Mouse (Mus musculus) left cerebral cortex, postnatal 36 days (tissue): Measurements from ENCODE around the gene Edf1. TPM values are rescaled to one million over a fixed set of nuclear protein-coding genes. Genes with fewer than 3 reads are reported as not detected.
"Not testable (repeated sequence)": the region's sequence is repeated elsewhere in the genome, so short reads cannot be mapped to it uniquely, and the experiment has no call there.

Experiments
- DNase-seq, 2 experiments: peaks; one replicate each; pipeline ENCODE4 v3.0.0; 2021 to 2022; ENCODE audit warnings: low spot score in 2 of 2, mixed read lengths in 1 of 2
- intact Hi-C: fragments of 180-260 bp; cut with DNase I; formaldehyde crosslinking; loops from one replicate; pipeline ENCODE4 v1.15.1; 2025
- total RNA-seq, 2 experiments: library from RNA; stranded (reverse); gene quantifications; 2 replicates each; pipeline ENCODE4 v1.2.3; 2021

Edf1 gene
- total RNA-seq: 100 to 1,000 TPM; 189 to 236 TPM

- intact Hi-C loops: no loop called here
- DNase-seq: peak; percentile 95 to 96
These were observed at the start of gene Edf1 for GRCm38 (mm10) chr2:25557221-25557963. Gene Edf1 (plus strand): TSS chr2:25557847.

GRCm38 (mm10) chr2:25509912-25510311 lies 47.7 kb upstream of the Edf1 start:
- intact Hi-C loops: no loop called here
- no peak for DNase-seq

GRCm38 (mm10) chr2:25526510-25527302 lies 30.9 kb upstream of the Edf1 start:
- no peak for DNase-seq
- intact Hi-C loops: no loop called here

GRCm38 (mm10) chr2:25533707-25534106 lies 23.9 kb upstream of the Edf1 start:
- intact Hi-C loops: no loop called here
- no peak for DNase-seq

- DNase-seq: peak in 1 of 2 experiments; percentile 21
- intact Hi-C loops: no loop called here
These were observed 23.3 kb upstream of the Edf1 start for GRCm38 (mm10) chr2:25534178-25534865.

- no peak for DNase-seq
- intact Hi-C loops: no loop called here
These were observed 22.8 kb upstream of the Edf1 start for GRCm38 (mm10) chr2:25534866-25535182.

GRCm38 (mm10) chr2:25536531-25536930 lies 21.1 kb upstream of the Edf1 start:
- intact Hi-C loops: no loop called here
- no peak for DNase-seq

- no peak for DNase-seq
- intact Hi-C loops: no loop called here
These were observed 17.1 kb upstream of the Edf1 start for GRCm38 (mm10) chr2:25540541-25540948.

- intact Hi-C loops: no loop called here
- DNase-seq: no peak
These were observed 15.8 kb upstream of the Edf1 start for GRCm38 (mm10) chr2:25541644-25542367.

GRCm38 (mm10) chr2:25545996-25546810 lies 11.4 kb upstream of the Edf1 start:
- intact Hi-C loops: loop anchor here (5.0 kb wide), 1 partner anchor 119 kb away; the partner anchor contains the start of gene Abca2
- DNase-seq: no peak

GRCm38 (mm10) chr2:25546811-25547491 lies 10.7 kb upstream of the Edf1 start, which contains the start of gene Traf2:
Gene Traf2 (minus strand): TSS chr2:25546940.
- intact Hi-C loops: loop anchor here (5.0 kb wide), 1 partner anchor 120 kb away; the partner anchor contains the start of gene Abca2
- peak; percentile 97 to 99 for DNase-seq

GRCm38 (mm10) chr2:25549021-25549991 lies 8.3 kb upstream of the Edf1 start:
- intact Hi-C loops: loop anchor here (5.0 kb wide), 1 partner anchor 122 kb away; the partner anchor contains the start of gene Abca2
- DNase-seq: no peak

GRCm38 (mm10) chr2:25551186-25551585 lies 6.5 kb upstream of the Edf1 start:
- DNase-seq: no peak
- intact Hi-C loops: no loop called here

- intact Hi-C loops, DNase-seq: not testable (repeated sequence)
These were observed 4.4 kb upstream of the Edf1 start for GRCm38 (mm10) chr2:25553171-25553786.

- DNase-seq, intact Hi-C loops: not testable (repeated sequence)
These were observed 2.2 kb upstream of the Edf1 start for GRCm38 (mm10) chr2:25555479-25555878.

- intact Hi-C loops: no loop called here
- DNase-seq: no peak
These were observed 1.4 kb upstream of the Edf1 start for GRCm38 (mm10) chr2:25556296-25556695.

GRCm38 (mm10) chr2:25557964-25558360 lies 315 bp downstream of the Edf1 start:
- intact Hi-C loops: no loop called here
- DNase-seq: no peak
